Mouse (Mus musculus) embryonic facial prominence, embryonic 11.5 days (tissue): ENCODE data around the gene Lgr6. TPM values are rescaled to one million over a fixed set of nuclear protein-coding genes. Genes with fewer than 3 reads are reported as not detected.

Source experiments
- ATAC-seq: fragments of 200-750 bp; cut with Nextera tagmentation; replicated peaks from 2 replicates; pipeline ENCODE4 v1.8.0; 2017; ENCODE audit warnings: low read depth; ENCODE audit not compliant: insufficient number of reproducible peaks, low FRiP score, low TSS enrichment
- DNase-seq: peaks from one replicate; pipeline ENCODE4 v3.0.0-alpha.2; 2015; ENCODE audit warnings: low spot score
- H3K27ac ChIP-seq: fragments of 300-500 bp; sonication (generic); replicated peaks from 2 replicates; pipeline ENCODE4 v1.5.1; 2014; ENCODE audit warnings: mild to moderate bottlenecking, low read depth, low read length, control low read depth
- H3K27me3 ChIP-seq: fragments of 300-500 bp; sonication (generic); 2 replicates; pipeline ENCODE4 v1.6.1; 2014; ENCODE audit warnings: mild to moderate bottlenecking, low read length, moderate library complexity, mixed read lengths; ENCODE audit not compliant: control insufficient read depth, insufficient read depth
- H3K36me3 ChIP-seq: fragments of 300-500 bp; sonication (generic); replicated peaks from 2 replicates; pipeline ENCODE4 v1.6.1; 2014; ENCODE audit warnings: low read depth, mild to moderate bottlenecking, low read length, moderate library complexity, mixed read lengths; ENCODE audit not compliant: control insufficient read depth, insufficient read depth
- H3K4me1 ChIP-seq: fragments of 300-500 bp; sonication (generic); 2 replicates; pipeline ENCODE4 v1.6.1; 2014; ENCODE audit warnings: low read length, mixed read lengths; ENCODE audit not compliant: control insufficient read depth, insufficient read depth
- H3K4me2 ChIP-seq: fragments of 300-500 bp; sonication (generic); 2 replicates; pipeline ENCODE4 v1.6.1; 2014; ENCODE audit warnings: low read depth, mild to moderate bottlenecking, control low read depth, low read length, moderate library complexity
- H3K4me3 ChIP-seq: fragments of 300-500 bp; sonication (generic); 2 replicates; pipeline ENCODE4 v1.5.1; 2014; ENCODE audit warnings: low read depth, low read length, control low read depth
- H3K9ac ChIP-seq: fragments of 300-500 bp; sonication (generic); replicated peaks from 2 replicates; pipeline ENCODE4 v1.6.1; 2014; ENCODE audit warnings: mild to moderate bottlenecking, control low read depth, low read length
- H3K9me3 ChIP-seq: fragments of 300-500 bp; sonication (generic); replicated peaks from 2 replicates; pipeline ENCODE4 v1.6.1; 2016; ENCODE audit warnings: mild to moderate bottlenecking, low read length, inconsistent platforms, mixed read lengths; ENCODE audit not compliant: control insufficient read depth
- WGBS: fragments of 180-500 bp; shearing (Covaris S2); extraction: QIAGEN DNeasy Blood & Tissue Kit; methylation state at CpG from one replicate; pipeline ENCODE4 v1.1.7; 2014; 5-methylcytosine and 5-hydroxymethylcytosine counted together
- polyA plus RNA-seq: library from polyadenylated mRNA; unstranded; fragments of >200 nt; fragmentation: Nextera tagmentation; extraction: Ambion mirVana; gene quantifications from 2 replicates; pipeline ENCODE4 v1.2.1, GENCODE M21; 2014

Gene Lgr6
- polyA plus RNA-seq, 1 experiment from 2014 or later: 0.93 TPM

DNA sequence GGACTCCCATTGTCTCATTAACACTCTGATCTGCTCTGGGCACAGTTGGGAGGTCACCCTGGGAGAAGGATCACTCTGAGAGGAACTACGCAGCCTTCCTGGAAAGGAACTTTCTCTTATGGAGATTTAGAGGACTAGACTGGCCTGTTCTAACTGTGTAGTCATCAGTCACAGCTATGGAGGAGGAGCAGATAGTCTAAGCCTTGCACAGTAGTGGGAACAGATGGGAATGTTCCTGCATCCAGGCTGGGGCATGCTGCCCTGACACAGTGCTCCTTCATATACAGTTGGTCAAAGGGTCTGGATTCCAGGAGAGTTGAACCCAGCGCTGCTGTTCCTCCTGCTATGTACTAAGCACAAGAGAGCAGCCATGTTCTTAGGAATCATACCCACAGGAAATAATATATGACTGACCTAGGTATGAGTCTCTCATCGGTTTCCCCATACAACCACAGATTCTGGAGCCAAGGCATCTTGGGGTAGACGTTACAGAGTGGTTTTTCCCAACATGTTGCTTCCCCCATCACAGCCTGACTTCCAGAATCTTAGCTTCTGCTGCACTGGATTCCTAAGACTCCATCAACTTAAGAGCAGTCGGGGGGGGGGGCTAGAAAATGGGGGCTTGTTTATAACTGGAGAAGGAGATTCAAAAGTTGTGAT, 84.7 kb downstream of the Lgr6 start:
- Histone ChIP-seq H3K36me3 (no peaks in the 10 kb centered on the region), H3K9ac (no peak overlapping the region), H3K4me3 (no peak overlapping the region), H3K27me3 (no peaks in the 10 kb centered on the region), H3K9me3 (no peaks in the 10 kb centered on the region), H3K4me1 (no peaks in the 10 kb centered on the region), H3K27ac (no peak overlapping the region), H3K4me2 (no peak overlapping the region)
- DNase-seq: no peak
- WGBS: 77% methylated on average over 5 of the region's 5 CpGs
- no peak for ATAC-seq

DNA sequence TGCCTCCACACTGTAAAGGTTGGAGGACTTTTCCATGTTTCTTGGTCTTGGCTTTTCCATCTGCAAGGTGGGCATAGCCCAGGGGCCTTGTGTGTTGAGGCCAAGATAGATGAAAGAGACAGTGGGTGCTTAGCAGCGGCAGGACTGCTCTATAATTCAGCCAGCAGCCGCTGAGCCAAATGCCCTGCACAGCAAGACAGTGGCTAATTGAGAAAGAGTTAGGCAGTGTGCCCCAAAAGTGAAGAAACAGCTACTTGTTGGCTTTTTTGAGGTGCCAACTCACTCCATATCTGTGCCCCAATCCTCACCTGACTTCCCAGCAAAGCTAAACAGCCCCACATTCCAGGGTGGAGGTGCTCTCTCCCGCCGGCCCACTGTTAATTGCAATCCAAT, 85.3 kb downstream of the Lgr6 start:
- 74% methylated on average over 4 of the region's 4 CpGs for WGBS
- Histone ChIP-seq H3K9ac (no peak overlapping the region), H3K4me1 (no peaks in the 10 kb centered on the region), H3K36me3 (no peaks in the 10 kb centered on the region), H3K27ac (no peak overlapping the region), H3K9me3 (no peaks in the 10 kb centered on the region), H3K27me3 (no peaks in the 10 kb centered on the region), H3K4me3 (no peak overlapping the region), H3K4me2 (no peak overlapping the region)
- DNase-seq (no peak), ATAC-seq (no peak)

GRCm38 (mm10) chr1:135019087-135019774, 85.8 kb downstream of the Lgr6 start:
- no peak overlapping the region for H3K27ac ChIP-seq
- ATAC-seq (no peak), DNase-seq (no peak)
- H3K4me1 ChIP-seq: no peaks in the 10 kb centered on the region
- WGBS: 25% methylated on average over 13 of the region's 13 CpGs
- H3K9me3 ChIP-seq: no peaks in the 10 kb centered on the region
- no peaks in the 10 kb centered on the region for H3K27me3 ChIP-seq
- H3K4me2 ChIP-seq: no peak overlapping the region; the same call in 1 of the 2 replicates
- no peak overlapping the region for H3K4me3 ChIP-seq
- no peaks in the 10 kb centered on the region for H3K36me3 ChIP-seq
- H3K9ac ChIP-seq: no peak overlapping the region

- Histone ChIP-seq H3K9me3 (no peaks in the 10 kb centered on the region), H3K4me1 (no peaks in the 10 kb centered on the region), H3K36me3 (no peaks in the 10 kb centered on the region), H3K4me2 (no peak overlapping the region), H3K27ac (no peak overlapping the region), H3K4me3 (no peak overlapping the region), H3K27me3 (no peaks in the 10 kb centered on the region), H3K9ac (no peak overlapping the region)
- ATAC-seq (no peak), DNase-seq (no peak)
- 77% methylated on average over 2 of the region's 2 CpGs for WGBS
Observed at GRCm38 (mm10) chr1:135017656-135018015, 87.4 kb downstream of the Lgr6 start.

DNA sequence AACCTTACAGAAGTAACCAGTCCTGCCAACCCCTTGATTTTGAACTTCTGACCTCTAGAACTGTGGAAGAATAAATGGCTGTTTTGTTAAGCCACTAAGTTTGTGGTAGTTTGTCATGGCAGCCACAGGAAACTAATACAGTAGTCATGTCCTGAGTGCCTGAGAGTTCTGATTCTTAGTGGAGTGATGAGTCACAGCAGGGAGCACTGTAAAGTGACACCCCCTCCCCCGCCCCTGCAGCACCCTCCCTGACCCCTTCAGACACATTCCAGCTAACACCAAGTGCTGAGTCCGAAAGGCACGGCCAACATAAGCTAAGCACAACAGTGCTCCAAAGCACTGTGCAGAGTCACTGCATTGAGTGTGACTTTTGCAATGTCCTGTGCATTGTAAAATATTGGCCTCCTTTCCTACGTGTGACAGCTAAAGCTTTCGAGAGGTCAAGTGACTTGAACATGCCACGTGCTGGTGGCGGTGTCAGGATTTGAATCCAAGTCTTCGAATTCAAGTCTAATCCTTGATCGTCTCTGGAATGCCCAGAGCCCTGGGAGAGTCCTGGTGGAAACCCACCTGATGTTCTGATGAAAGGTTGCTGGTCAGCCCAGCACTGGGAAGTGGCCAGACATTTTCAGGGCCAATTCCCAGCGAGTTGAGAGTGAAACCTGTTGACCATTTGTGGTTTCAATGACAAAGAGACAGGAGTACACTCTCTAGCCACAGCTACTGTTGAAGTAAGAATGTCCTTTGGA, 88.0 kb downstream of the Lgr6 start:
- 77% methylated on average over 10 of the region's 10 CpGs for WGBS
- H3K4me2 ChIP-seq: no peak overlapping the region
- H3K9me3 ChIP-seq: no peaks in the 10 kb centered on the region
- H3K9ac ChIP-seq: no peak overlapping the region
- ATAC-seq (no peak), DNase-seq (no peak)
- no peaks in the 10 kb centered on the region for H3K4me1 ChIP-seq
- no peak overlapping the region for H3K27ac ChIP-seq
- no peak overlapping the region for H3K4me3 ChIP-seq
- no peaks in the 10 kb centered on the region for H3K27me3 ChIP-seq
- no peaks in the 10 kb centered on the region for H3K36me3 ChIP-seq

DNA sequence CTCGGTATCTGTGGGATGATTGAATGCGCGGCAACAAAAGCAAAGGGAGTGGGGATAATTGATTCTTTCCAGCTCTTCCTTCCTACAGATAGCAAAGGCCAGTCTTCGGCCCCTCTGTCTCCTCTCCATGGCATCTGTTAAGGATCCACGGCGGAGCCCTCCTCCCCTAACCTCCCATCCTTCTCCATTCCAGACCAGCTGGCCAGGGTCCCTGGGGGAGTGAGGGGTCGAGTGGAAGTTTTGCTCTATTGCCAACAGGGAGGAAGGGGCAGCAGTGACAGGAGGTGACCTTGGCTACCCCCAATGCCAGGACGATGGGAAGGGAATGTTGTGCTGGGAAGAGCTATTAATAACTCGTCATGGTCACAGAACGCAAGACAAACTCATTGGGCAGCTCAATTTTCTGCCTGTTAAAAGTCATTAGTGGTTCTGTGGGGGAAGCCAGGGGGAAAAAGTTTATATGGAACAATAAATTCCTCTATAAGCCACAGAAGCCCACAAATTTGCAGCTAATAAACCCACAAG, 90.1 kb downstream of the Lgr6 start:
- no peak overlapping the region for H3K4me3 ChIP-seq
- H3K9me3 ChIP-seq: no peaks in the 10 kb centered on the region
- H3K27ac ChIP-seq: no peak overlapping the region
- WGBS: 36% methylated on average over 10 of the region's 10 CpGs
- H3K4me2 ChIP-seq: no peak overlapping the region
- no peaks in the 10 kb centered on the region for H3K27me3 ChIP-seq
- H3K9ac ChIP-seq: no peak overlapping the region
- DNase-seq: no peak
- ATAC-seq: no peak
- no peaks in the 10 kb centered on the region for H3K36me3 ChIP-seq
- no peaks in the 10 kb centered on the region for H3K4me1 ChIP-seq

- WGBS: 75% methylated on average over 9 of the region's 9 CpGs
- ATAC-seq: no peak
- Histone ChIP-seq H3K9me3 (no peaks in the 10 kb centered on the region), H3K4me1 (no peaks in the 10 kb centered on the region), H3K36me3 (no peaks in the 10 kb centered on the region), H3K4me2 (no peak overlapping the region), H3K27me3 (no peaks in the 10 kb centered on the region), H3K27ac (no peak overlapping the region), H3K9ac (no peak overlapping the region), H3K4me3 (no peak overlapping the region)
- no peak for DNase-seq
Observed at GRCm38 (mm10) chr1:135012472-135012871, 92.6 kb downstream of the Lgr6 start.

- H3K36me3 ChIP-seq: no peaks in the 10 kb centered on the region
- H3K9ac ChIP-seq: no peak overlapping the region
- WGBS: 84% methylated on average over 5 of the region's 5 CpGs
- H3K27ac ChIP-seq: no peak overlapping the region
- ATAC-seq (no peak), DNase-seq (no peak)
- H3K27me3 ChIP-seq: no peaks in the 10 kb centered on the region
- H3K4me1 ChIP-seq: no peaks in the 10 kb centered on the region
- H3K4me3 ChIP-seq: no peak overlapping the region
- no peak overlapping the region for H3K4me2 ChIP-seq
- no peaks in the 10 kb centered on the region for H3K9me3 ChIP-seq
Observed at GRCm38 (mm10) chr1:135011912-135012311, 93.2 kb downstream of the Lgr6 start.
